Mouse (Mus musculus): ENCODE measurements around the gene Fkbpl. TPM values are rescaled to one million over a fixed set of nuclear protein-coding genes. Genes with fewer than 3 reads are reported as not detected.

Fkbpl gene
- total and polyA plus RNA-seq, 3 experiments = 6.4 to 7.0 TPM; not detected in 1

DNA sequence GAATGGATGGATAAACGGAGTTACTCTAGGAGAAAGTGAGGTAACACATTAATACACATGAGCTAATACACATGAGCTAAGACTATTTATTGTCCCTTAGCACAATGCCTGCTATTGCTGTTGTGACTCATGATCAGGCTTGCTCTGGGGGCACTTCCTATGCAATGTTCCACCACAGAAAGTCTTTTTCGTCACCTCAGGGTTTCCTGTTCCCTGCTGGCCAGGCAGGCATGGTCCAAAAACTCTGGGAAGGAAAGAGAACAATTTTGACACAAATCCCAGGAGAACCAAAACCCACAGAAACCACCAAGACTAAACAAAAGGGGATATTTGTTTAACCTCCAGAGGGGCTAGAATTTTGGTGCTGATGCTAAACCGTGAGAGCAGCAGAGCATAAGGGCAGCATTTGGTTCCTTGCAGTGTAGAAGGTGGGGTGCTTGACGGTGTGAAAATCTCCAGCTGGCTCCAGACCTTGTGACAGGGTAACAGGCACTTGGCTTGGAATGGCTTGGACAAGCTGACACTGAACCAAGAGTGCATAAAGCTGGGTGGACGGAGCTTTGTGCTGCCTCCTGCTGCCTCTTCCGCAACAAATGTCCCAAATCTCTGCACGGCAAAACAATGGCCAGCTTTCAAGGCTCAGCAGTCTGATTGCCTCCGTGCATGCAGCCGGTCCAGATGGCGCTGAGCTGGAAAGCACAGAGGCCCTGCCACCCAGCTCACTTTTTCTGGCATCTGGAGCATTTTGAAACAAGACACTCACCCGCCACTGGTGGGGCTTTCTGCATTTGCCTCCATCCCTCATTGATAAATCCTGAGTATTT lies 3.6 kb upstream of the Fkbpl start:
- Histone ChIP-seq H3K9me3 (replicated peaks; ENCODE audit: insufficient read depth, low read length) (no peaks in the 10 kb centered on the region), H3K27ac (ENCODE audit: control insufficient read depth, low read depth, low read length) (no peak overlapping the region), H3K4me3 (ENCODE audit: control insufficient read depth in 1 of 2, insufficient read depth in 1 of 2, low read depth in 2 of 2, low read length in 2 of 2) (no peak overlapping the region), H3K36me3 (ENCODE audit: control insufficient read depth in 1 of 2, insufficient read depth in 2 of 2, low read length in 2 of 2) (peaks cover 0 to 7% of the 10 kb centered on the region in 2 experiments; a peak in 2 of 4 replicates), H3K27me3 (ENCODE audit: control insufficient read depth in 1 of 2, insufficient read depth in 2 of 2, low read length in 2 of 2) (peaks cover 5 to 12% of the 10 kb centered on the region in 2 experiments; a peak in 3 of 4 replicates), H3K79me2 (ENCODE audit: control insufficient read depth, insufficient read depth, low read length, poor library complexity) (no peaks in the 10 kb centered on the region), H3K9ac (ENCODE audit: control insufficient read depth, low read depth, low read length, poor library complexity, severe bottlenecking) (no peak overlapping the region), H3K4me1 (ENCODE audit: control insufficient read depth in 1 of 2, insufficient read depth in 2 of 2, low read length in 2 of 2) (peaks cover 0 to 12% of the 10 kb centered on the region in 2 experiments; a peak in 2 of 4 replicates)
- no peak for TF ChIP-seq NELFE (IDR thresholded peaks at IDR 0.05; ENCODE audit: low read depth, low read length)
- TF ChIP-seq SMC3 (IDR thresholded peaks at IDR 0.05; ENCODE audit: low read depth, low read length) = no peak
- no peak for TF ChIP-seq POLR2AphosphoS2 (IDR thresholded peaks at IDR 0.05; ENCODE audit: low read length)
- no peak for TF ChIP-seq ZNF384 (IDR thresholded peaks at IDR 0.05; ENCODE audit: low read depth, low read length)
- TF ChIP-seq CHD2 (IDR thresholded peaks at IDR 0.05; ENCODE audit: low read length) = no peak
- no peak for TF ChIP-seq CTCF (IDR thresholded peaks at IDR 0.05 in 2 of 3, conservative IDR thresholded peaks at IDR 0.05 in 1 of 3; ENCODE audit: control insufficient read depth in 1 of 3, insufficient read depth in 1 of 3, low read depth in 2 of 3, low read length in 3 of 3, poor library complexity in 1 of 3, severe bottlenecking in 1 of 3)
- TF ChIP-seq TAL1 (IDR thresholded peaks at IDR 0.05; ENCODE audit: low read length) = no peak
- no peak for TF ChIP-seq TBP (IDR thresholded peaks at IDR 0.05; ENCODE audit: low read depth, low read length)
- no peak for TF ChIP-seq MYB (IDR thresholded peaks at IDR 0.05; ENCODE audit: low read depth, low read length)
- TF ChIP-seq RCOR1 (IDR thresholded peaks at IDR 0.05; ENCODE audit: low read depth, low read length) = no peak
- TF ChIP-seq ZMIZ1 (IDR thresholded peaks at IDR 0.05; ENCODE audit: low read depth, low read length) = no peak
- TF ChIP-seq ZC3H11A (IDR thresholded peaks at IDR 0.05; ENCODE audit: low read depth, low read length) = no peak
- TF ChIP-seq MAFK (IDR thresholded peaks at IDR 0.05; ENCODE audit: borderline replicate concordance, low read depth, low read length) = no peak
- no peak for TF ChIP-seq KAT2A (conservative IDR thresholded peaks at IDR 0.05; ENCODE audit: low read depth, low read length)
- TF ChIP-seq MAX (IDR thresholded peaks at IDR 0.05; ENCODE audit: low read length) = no peak
- no peak for TF ChIP-seq MYC (IDR thresholded peaks at IDR 0.05; ENCODE audit: low read depth, low read length)
- TF ChIP-seq MEF2A (IDR thresholded peaks at IDR 0.05; ENCODE audit: extremely low read depth, insufficient replicate concordance, low read depth, low read length, poor library complexity, severe bottlenecking) = no peak
- TF ChIP-seq POLR2AphosphoS5 (IDR thresholded peaks at IDR 0.05; ENCODE audit: borderline replicate concordance, low read depth, low read length) = no peak
- no peak for TF ChIP-seq SIN3A (IDR thresholded peaks at IDR 0.05; ENCODE audit: low read length)
- TF ChIP-seq ELF1 (IDR thresholded peaks at IDR 0.05; ENCODE audit: low read depth, low read length) = no peak
- no peak for DNase-seq (ENCODE audit: low read depth, low spot score)

DNA sequence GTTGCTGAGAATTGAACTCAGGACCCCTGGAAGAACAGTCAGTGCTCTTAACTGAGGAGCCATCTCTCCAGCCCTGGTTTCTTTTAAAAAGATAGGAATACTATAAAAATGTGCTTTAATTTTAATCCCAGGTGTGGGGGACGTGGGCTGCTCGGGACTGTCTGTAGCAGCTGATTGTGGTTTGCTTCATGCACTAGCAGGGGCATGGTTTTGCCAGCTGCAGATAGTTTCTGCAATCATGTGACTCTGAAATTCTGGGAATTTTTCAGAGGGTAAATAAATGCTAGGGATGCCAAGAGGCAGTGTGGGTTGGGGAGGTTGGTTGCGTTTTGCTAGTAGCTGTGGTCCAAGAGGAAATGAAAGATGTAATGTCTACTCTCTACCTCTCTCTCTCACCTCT lies 2.6 kb upstream of the Fkbpl start:
- no peak for TF ChIP-seq CHD1 (IDR thresholded peaks at IDR 0.05; ENCODE audit: low read depth, low read length)

More for the DNA sequence above, 2.6 kb upstream of the Fkbpl start:
- Histone ChIP-seq H3K79me2 (ENCODE audit: control insufficient read depth, insufficient read depth, low read length, poor library complexity) (no peaks in the 10 kb centered on the region), H3K4me3 (ENCODE audit: control insufficient read depth in 1 of 2, insufficient read depth in 1 of 2, low read depth in 2 of 2, low read length in 2 of 2) (no peak overlapping the region), H3K9ac (ENCODE audit: control insufficient read depth, low read depth, low read length, poor library complexity, severe bottlenecking) (no peak overlapping the region), H3K4me1 (ENCODE audit: control insufficient read depth in 1 of 2, insufficient read depth in 2 of 2, low read length in 2 of 2) (peaks cover 0 to 12% of the 10 kb centered on the region in 2 experiments; a peak in 2 of 4 replicates), H3K36me3 (ENCODE audit: control insufficient read depth in 1 of 2, insufficient read depth in 2 of 2, low read length in 2 of 2) (peaks cover 0 to 7% of the 10 kb centered on the region in 2 experiments; a peak in 2 of 4 replicates), H3K27me3 (ENCODE audit: control insufficient read depth in 1 of 2, insufficient read depth in 2 of 2, low read length in 2 of 2) (peaks cover 5 to 9% of the 10 kb centered on the region in 2 experiments; a peak in 3 of 4 replicates), H3K27ac (ENCODE audit: control insufficient read depth, low read depth, low read length) (no peak overlapping the region), H3K9me3 (replicated peaks; ENCODE audit: insufficient read depth, low read length) (no peaks in the 10 kb centered on the region)
- DNase-seq (ENCODE audit: low read depth, low spot score) = no peak
